Mouse (Mus musculus) hindbrain, embryonic 15.5 days (tissue): ENCODE data around the gene Tulp3. TPM values are rescaled to one million over a fixed set of nuclear protein-coding genes. Genes with fewer than 3 reads are reported as not detected.

ENCODE experiments used
- ATAC-seq: fragments of 200-750 bp; cut with Nextera tagmentation; 2 replicates; pipeline ENCODE4 v1.8.0; 2017; ENCODE audit warnings: low read depth, moderate number of reproducible peaks, moderate TSS enrichment; ENCODE audit not compliant: low FRiP score
- H3K27ac ChIP-seq: fragments of 300-500 bp; sonication (generic); replicated peaks from 2 replicates; pipeline ENCODE4 v1.5.1; 2015; ENCODE audit warnings: mild to moderate bottlenecking, inconsistent platforms
- H3K27me3 ChIP-seq: fragments of 300-500 bp; sonication (generic); 2 replicates; pipeline ENCODE4 v1.6.1; 2015; ENCODE audit warnings: control low read depth, inconsistent platforms
- H3K36me3 ChIP-seq: fragments of 300-500 bp; sonication (generic); 2 replicates; pipeline ENCODE4 v1.6.1; 2015; ENCODE audit warnings: control low read depth, inconsistent platforms
- H3K4me1 ChIP-seq: fragments of 300-500 bp; sonication (generic); replicated peaks from 2 replicates; pipeline ENCODE4 v1.6.1; 2015; ENCODE audit warnings: control low read depth, inconsistent platforms
- H3K4me2 ChIP-seq: fragments of 300-500 bp; sonication (generic); 2 replicates; pipeline ENCODE4 v1.6.1; 2015; ENCODE audit warnings: moderate library complexity, mild to moderate bottlenecking, inconsistent platforms
- H3K4me3 ChIP-seq: fragments of 300-500 bp; sonication (generic); 2 replicates; pipeline ENCODE4 v1.5.1; 2015; ENCODE audit warnings: mild to moderate bottlenecking, inconsistent platforms
- H3K9ac ChIP-seq: fragments of 300-500 bp; sonication (generic); 2 replicates; pipeline ENCODE4 v1.6.1; 2015; ENCODE audit warnings: inconsistent platforms
- H3K9me3 ChIP-seq: fragments of 300-500 bp; sonication (generic); 2 replicates; pipeline ENCODE4 v1.6.1; 2016; ENCODE audit warnings: control low read depth, inconsistent platforms
- WGBS: fragments of 180-500 bp; shearing (Covaris S2); methylation state at CpG from one replicate; pipeline ENCODE4 v1.1.7; 2015; 5-methylcytosine and 5-hydroxymethylcytosine counted together
- polyA plus RNA-seq: library from polyadenylated mRNA; unstranded; fragments of >200 nt; fragmentation: Nextera tagmentation; extraction: Ambion mirVana; gene quantifications from 2 replicates; pipeline ENCODE4 v1.2.1, GENCODE M21; 2015

Tulp3 gene
- polyA plus RNA-seq, 1 experiment from 2014 or later: 15.9 TPM

GRCm38 (mm10) chr6:128376371-128377085 is 20.9 kb upstream of the Tulp3 start:
- Histone ChIP-seq H3K27me3 (no peaks in the 10 kb centered on the region), H3K4me3 (no peak overlapping the region), H3K4me2 (no peak overlapping the region), H3K9ac (no peak overlapping the region), H3K36me3 (0 out of 2 replicates have a peak, but pooled peaks cover under 1% of the 10 kb centered on the region), H3K27ac (no peak overlapping the region), H3K9me3 (no peaks in the 10 kb centered on the region), H3K4me1 (peaks cover 7% of the 10 kb centered on the region)
- 90% methylated on average over 17 of the region's 17 CpGs for WGBS
- ATAC-seq: no peak

GRCm38 (mm10) chr6:128375192-128375591 is 19.5 kb upstream of the Tulp3 start, which contains the start of the genes Tex52 and Gm44596:
Tex52 (plus strand) TSS chr6:128375456.
Gm44596 (plus strand) TSS chr6:128375503.
- H3K27ac ChIP-seq: peak within 1 kb of the TSS; percentile 50
- ATAC-seq: peak; percentile 78
- H3K9me3 ChIP-seq: no peaks in the 10 kb centered on the region

GRCm38 (mm10) chr6:128370040-128370439 is 14.4 kb upstream of the Tulp3 start:
- H3K4me2 ChIP-seq: no peak overlapping the region
- H3K4me3 ChIP-seq: no peak overlapping the region
- peaks cover 4% of the 10 kb centered on the region for H3K4me1 ChIP-seq
- WGBS: 95% methylated on average over 5 of the region's 5 CpGs
- no peaks in the 10 kb centered on the region for H3K9me3 ChIP-seq
- H3K27me3 ChIP-seq: no peaks in the 10 kb centered on the region
- no peak overlapping the region for H3K27ac ChIP-seq
- no peak overlapping the region for H3K9ac ChIP-seq
- H3K36me3 ChIP-seq: 0 out of 2 replicates have a peak, but pooled peaks cover 3% of the 10 kb centered on the region
- ATAC-seq: no peak

More at GRCm38 (mm10) chr6:128375192-128375591, 19.5 kb upstream of the Tulp3 start, which contains the start of the genes Tex52 and Gm44596:
- no peak within 1 kb of the TSS for H3K9ac ChIP-seq
- 0 out of 2 replicates have a peak within 1 kb of the TSS, but pooled peaks have one; percentile 4 for H3K4me2 ChIP-seq
- WGBS: 10% methylated on average over 6 of the region's 6 CpGs
- H3K4me3 ChIP-seq: no peak within 1 kb of the TSS
- H3K36me3 ChIP-seq: 0 out of 2 replicates have a peak, but pooled peaks cover 3% of the 10 kb centered on the region
- no peaks in the 10 kb centered on the region for H3K27me3 ChIP-seq
- peaks cover 7% of the 10 kb centered on the region for H3K4me1 ChIP-seq

GRCm38 (mm10) chr6:128366466-128366865 is 10.8 kb upstream of the Tulp3 start:
- no peaks in the 10 kb centered on the region for H3K9me3 ChIP-seq
- H3K4me3 ChIP-seq: no peak overlapping the region
- no peak overlapping the region for H3K4me2 ChIP-seq
- H3K27me3 ChIP-seq: no peaks in the 10 kb centered on the region
- peaks cover 11% of the 10 kb centered on the region for H3K4me1 ChIP-seq
- H3K27ac ChIP-seq: no peak overlapping the region
- H3K9ac ChIP-seq: no peak overlapping the region
- no peak for ATAC-seq
- 0 out of 2 replicates have a peak, but pooled peaks cover 2% of the 10 kb centered on the region for H3K36me3 ChIP-seq
- WGBS: 96% methylated on average over 5 of the region's 5 CpGs

- Histone ChIP-seq H3K4me1 (peaks cover 28% of the 10 kb centered on the region), H3K4me2 (no peak overlapping the region), H3K36me3 (no peaks in the 10 kb centered on the region), H3K27me3 (no peaks in the 10 kb centered on the region), H3K4me3 (no peak overlapping the region), H3K9me3 (no peaks in the 10 kb centered on the region), H3K27ac (no peak overlapping the region), H3K9ac (no peak overlapping the region)
- no peak for ATAC-seq
- 68% methylated on average over 6 of the region's 6 CpGs for WGBS
Observed at GRCm38 (mm10) chr6:128364721-128365120, 9.1 kb upstream of the Tulp3 start.

GRCm38 (mm10) chr6:128363007-128363825 is 7.6 kb upstream of the Tulp3 start:
- Histone ChIP-seq H3K4me1 (peaks cover 35% of the 10 kb centered on the region), H3K4me2 (peak overlapping the region; percentile 99), H3K9me3 (no peaks in the 10 kb centered on the region), H3K4me3 (peak overlapping the region; percentile 66), H3K27me3 (no peaks in the 10 kb centered on the region), H3K36me3 (peaks cover 7% of the 10 kb centered on the region; the same call in 1 of the 2 replicates), H3K9ac (peak overlapping the region; percentile 69), H3K27ac (peak overlapping the region; percentile 90)
- 2% methylated on average over 46 of the region's 46 CpGs for WGBS
- peak; percentile 15; the same call in 1 of the 2 replicates for ATAC-seq

GRCm38 (mm10) chr6:128362381-128363006 is 6.8 kb upstream of the Tulp3 start, which contains the start of the genes Rhno1 and Foxm1:
Rhno1 (minus strand) TSS chr6:128362911.
Foxm1 (plus strand) TSS chr6:128362967.
- Histone ChIP-seq H3K9me3 (no peaks in the 10 kb centered on the region), H3K9ac (peak within 1 kb of the TSS; percentile 69), H3K27me3 (no peaks in the 10 kb centered on the region), H3K36me3 (peaks cover 8% of the 10 kb centered on the region; the same call in 1 of the 2 replicates), H3K4me3 (peak within 1 kb of the TSS; percentile 66), H3K27ac (peak within 1 kb of the TSS; percentile 90), H3K4me2 (peak within 1 kb of the TSS; percentile 99), H3K4me1 (peaks cover 35% of the 10 kb centered on the region)
- under 1% methylated on average over 66 of the region's 76 CpGs for WGBS
- ATAC-seq: peak; percentile 90

- peak overlapping the region; percentile 69 for H3K9ac ChIP-seq
- whole genome bisulfite sequencing: 11% methylated on average over 9 of the region's 9 CpGs
- no peaks in the 10 kb centered on the region for H3K27me3 ChIP-seq
- H3K27ac ChIP-seq: peak overlapping the region; percentile 90
- peaks cover 11% of the 10 kb centered on the region; the same call in 1 of the 2 replicates for H3K36me3 ChIP-seq
- peak overlapping the region; percentile 66 for H3K4me3 ChIP-seq
- peaks cover 35% of the 10 kb centered on the region for H3K4me1 ChIP-seq
- no peaks in the 10 kb centered on the region for H3K9me3 ChIP-seq
- H3K4me2 ChIP-seq: peak overlapping the region; percentile 99
- no peak for ATAC-seq
Observed at GRCm38 (mm10) chr6:128361901-128362300, 6.2 kb upstream of the Tulp3 start.

GRCm38 (mm10) chr6:128358999-128359398 is 3.3 kb upstream of the Tulp3 start:
- H3K27ac ChIP-seq: no peak overlapping the region
- peaks cover 50% of the 10 kb centered on the region for H3K4me1 ChIP-seq
- H3K4me2 ChIP-seq: no peak overlapping the region
- H3K36me3 ChIP-seq: peaks cover 11% of the 10 kb centered on the region; the same call in 1 of the 2 replicates
- 3% methylated on average over 2 of the region's 2 CpGs for WGBS
- H3K4me3 ChIP-seq: no peak overlapping the region
- H3K9me3 ChIP-seq: no peaks in the 10 kb centered on the region
- ATAC-seq: no peak
- no peaks in the 10 kb centered on the region for H3K27me3 ChIP-seq
- H3K9ac ChIP-seq: no peak overlapping the region

- Histone ChIP-seq H3K27ac (peak overlapping the region; percentile 92), H3K9me3 (no peaks in the 10 kb centered on the region), H3K36me3 (peaks cover 11% of the 10 kb centered on the region), H3K4me1 (peaks cover 36% of the 10 kb centered on the region), H3K4me2 (peak overlapping the region; percentile 58), H3K4me3 (peak overlapping the region; percentile 85), H3K9ac (peak overlapping the region; percentile 90), H3K27me3 (no peaks in the 10 kb centered on the region)
- ATAC-seq: peak; percentile 78
- WGBS: 0% methylated on average over 28 of the region's 28 CpGs
Observed at GRCm38 (mm10) chr6:128355201-128355681, 410 bp downstream of the Tulp3 start.

GRCm38 (mm10) chr6:128354140-128354539 is 1.5 kb downstream of the Tulp3 start:
- Histone ChIP-seq H3K36me3 (peaks cover 11% of the 10 kb centered on the region), H3K4me3 (peak overlapping the region; percentile 85), H3K9me3 (no peaks in the 10 kb centered on the region), H3K4me2 (peak overlapping the region; percentile 58), H3K4me1 (peaks cover 31% of the 10 kb centered on the region), H3K9ac (no peak overlapping the region; the same call in 1 of the 2 replicates), H3K27me3 (no peaks in the 10 kb centered on the region), H3K27ac (no peak overlapping the region)
- 52% methylated on average over 3 of the region's 3 CpGs for whole genome bisulfite sequencing
- no peak for ATAC-seq
